Comparison of ENCODE assay signal across 15 mouse cellular contexts in genomic region chr2:10295908-10296307, GRCm38 (mm10).
DNase-seq lines count a peak whose midpoint lies in the region; ATAC-seq lines count a peak whose summit lies in the region.
"Had no signal": no experiment of that assay in that cellular context is flagged by ENCODE, and none has a peak within 500 bp of the region (broad histone marks: within the 10 kb centered on the region; RNA-seq: fewer than 3 reads in every experiment).

No protein-coding gene starts in this region.

- ATAC-seq in heart, embryonic 13.5 days (ENCODE audit: extremely low read depth, insufficient number of reproducible peaks, low FRiP score, low TSS enrichment) = no peak
- no peak for ATAC-seq in lung, embryonic 16.5 days (ENCODE audit: low read depth)
- no peak for ATAC-seq in embryonic facial prominence, embryonic 13.5 days (ENCODE audit: insufficient number of reproducible peaks, insufficient read depth, low FRiP score, low TSS enrichment, low read depth)
- no peak for ATAC-seq in liver, embryonic 13.5 days (ENCODE audit: low read depth)
- ATAC-seq: forebrain, postnatal 0 days had no signal

- no peaks in the 10 kb centered on the region for H3K36me3 ChIP-seq in heart, embryonic 13.5 days
- no peaks in the 10 kb centered on the region for H3K36me3 ChIP-seq in lung, embryonic 16.5 days (ENCODE audit: control insufficient read depth, insufficient read depth, low read length)
- no peaks in the 10 kb centered on the region for H3K36me3 ChIP-seq in embryonic facial prominence, embryonic 13.5 days
- H3K36me3 ChIP-seq in liver, embryonic 13.5 days = no peaks in the 10 kb centered on the region

- 9% methylated on average over 11 of the region's 11 CpGs for WGBS in heart, embryonic 13.5 days
- 7% methylated on average over 11 of the region's 11 CpGs for WGBS in lung, embryonic 16.5 days
- 7% methylated on average over 11 of the region's 11 CpGs for WGBS in embryonic facial prominence, embryonic 13.5 days
- 6% methylated on average over 9 of the region's 11 CpGs for WGBS in liver, embryonic 13.5 days (ENCODE audit: insufficient replicate concordance)

- no peak overlapping the region for H3K27ac ChIP-seq in heart, embryonic 13.5 days (replicated peaks)
- no peak overlapping the region for H3K27ac ChIP-seq in lung, embryonic 16.5 days (ENCODE audit: low read length)
- H3K27ac ChIP-seq in embryonic facial prominence, embryonic 13.5 days = no peak overlapping the region
- H3K27ac ChIP-seq in liver, embryonic 13.5 days = no peak overlapping the region
- H3K27ac ChIP-seq: left cerebral cortex, adult 2 months; macrophage had no signal

- H3K9me3 ChIP-seq in heart, embryonic 13.5 days = no peaks in the 10 kb centered on the region
- H3K9me3 ChIP-seq in lung, embryonic 16.5 days (ENCODE audit: control insufficient read depth, low read length) = no peaks in the 10 kb centered on the region
- no peaks in the 10 kb centered on the region for H3K9me3 ChIP-seq in embryonic facial prominence, embryonic 13.5 days
- H3K9me3 ChIP-seq in liver, embryonic 13.5 days (replicated peaks) = no peaks in the 10 kb centered on the region

- peaks cover 4% of the 10 kb centered on the region; the same call in 1 of the 2 replicates for H3K4me1 ChIP-seq in heart, embryonic 13.5 days
- H3K4me1 ChIP-seq in lung, embryonic 16.5 days (replicated peaks; ENCODE audit: control insufficient read depth, insufficient read depth, low read length) = no peaks in the 10 kb centered on the region
- H3K4me1 ChIP-seq in embryonic facial prominence, embryonic 13.5 days = peaks cover 14% of the 10 kb centered on the region
- H3K4me1 ChIP-seq in liver, embryonic 13.5 days (replicated peaks) = peaks cover 9% of the 10 kb centered on the region

- peak overlapping the region; percentile 47 for H3K4me2 ChIP-seq in heart, embryonic 13.5 days
- peak overlapping the region; percentile 14; the same call in 1 of the 2 replicates for H3K4me2 ChIP-seq in lung, embryonic 16.5 days (ENCODE audit: low read depth, low read length)
- H3K4me2 ChIP-seq in embryonic facial prominence, embryonic 13.5 days = peak overlapping the region; percentile 48
- peak overlapping the region; percentile 17; the same call in 1 of the 2 replicates for H3K4me2 ChIP-seq in liver, embryonic 13.5 days

- 0 out of 2 replicates have a peak overlapping the region, but pooled peaks have one; percentile 28 for H3K9ac ChIP-seq in heart, embryonic 13.5 days
- no peak overlapping the region for H3K9ac ChIP-seq in lung, embryonic 16.5 days (ENCODE audit: low read length)
- H3K9ac ChIP-seq in embryonic facial prominence, embryonic 13.5 days = no peak overlapping the region
- H3K9ac ChIP-seq in liver, embryonic 13.5 days = no peak overlapping the region
- H3K9ac ChIP-seq: forebrain, postnatal 0 days had no signal

- peaks cover 15% of the 10 kb centered on the region for H3K27me3 ChIP-seq in heart, embryonic 13.5 days (replicated peaks)
- H3K27me3 ChIP-seq in lung, embryonic 16.5 days (ENCODE audit: control insufficient read depth, insufficient read depth, low read depth, low read length) = peaks cover 12% of the 10 kb centered on the region
- H3K27me3 ChIP-seq in embryonic facial prominence, embryonic 13.5 days = peaks cover 13% of the 10 kb centered on the region; the same call in 1 of the 2 replicates
- H3K27me3 ChIP-seq in liver, embryonic 13.5 days = no peaks in the 10 kb centered on the region

- H3K4me3 ChIP-seq in heart, embryonic 13.5 days = peak overlapping the region; percentile 13; the same call in 1 of the 2 replicates
- no peak overlapping the region for H3K4me3 ChIP-seq in lung, embryonic 16.5 days (ENCODE audit: low read length)
- 0 out of 2 replicates have a peak overlapping the region, but pooled peaks have one; percentile 9 for H3K4me3 ChIP-seq in embryonic facial prominence, embryonic 13.5 days
- no peak overlapping the region for H3K4me3 ChIP-seq in liver, embryonic 13.5 days (replicated peaks)
- H3K4me3 ChIP-seq: left cerebral cortex, adult 2 months had no signal

- no peak for DNase-seq in heart, adult 11 months
- DNase-seq in lung, postnatal 25 days (ENCODE audit: low spot score) = no peak
- DNase-seq in liver, embryonic 13.5 days = no peak
- no peak for DNase-seq in thymus, postnatal 25 days
- no peak for DNase-seq in right cerebral cortex, postnatal 25 days
- DNase-seq: cerebellum, adult 8-10 months; forebrain, postnatal 0 days; kidney, postnatal 36 days; right cerebral cortex, postnatal 4 days; thymus, adult 18-20 months had no signal

Comparison
In these comparisons a context has a peak if more than half of its experiments do, and no peak if none do; other contexts are left out.
1. H3K4me3 ChIP-seq: peak in heart, embryonic 13.5 days (single experiment) and embryonic facial prominence, embryonic 13.5 days (single experiment); none in lung, embryonic 16.5 days (single experiment) and liver, embryonic 13.5 days (single experiment).
2. Peak in every context shown above with its lines, with median percentiles within 50 percentile points of each other: H3K4me2 ChIP-seq.